Mouse (Mus musculus): Measurements from ENCODE around the gene Tpo. TPM values are rescaled to one million over a fixed set of nuclear protein-coding genes. Genes with fewer than 3 reads are reported as not detected.

Tpo gene
- polyA plus RNA-seq, 1 experiment from 2014 or later = not detected

GRCm38 (mm10) chr12:30006586-30006985 is 125.8 kb downstream of the Tpo start:
- no peak overlapping the region for H3K9ac ChIP-seq (ENCODE audit: low read depth, low read length)
- no peak overlapping the region for H3K27ac ChIP-seq (ENCODE audit: low read length)
- WGBS = 76% methylated on average over 9 of the region's 9 CpGs
- H3K4me1 ChIP-seq (ENCODE audit: control insufficient read depth, insufficient read depth, low read length) = no peaks in the 10 kb centered on the region
- peaks cover 12% of the 10 kb centered on the region; the same call in 1 of the 2 replicates for H3K36me3 ChIP-seq (ENCODE audit: control insufficient read depth, insufficient read depth, low read length)
- H3K27me3 ChIP-seq (replicated peaks; ENCODE audit: control insufficient read depth, insufficient read depth, low read length) = no peaks in the 10 kb centered on the region
- no peak overlapping the region for H3K4me2 ChIP-seq (ENCODE audit: low read depth, low read length)
- H3K4me3 ChIP-seq (ENCODE audit: low read length) = no peak overlapping the region
- no peaks in the 10 kb centered on the region for H3K9me3 ChIP-seq (ENCODE audit: control insufficient read depth, low read length)
- ATAC-seq = no peak

Other genes starting within 250 kb of the Tpo start
- gene Pxdn, start 195.0 kb downstream of the Tpo start, polyA plus RNA-seq (2015; fragmentation: Nextera tagmentation; extraction: Ambion mirVana) = 48.2 and 53.5 TPM in 2 replicates
- 23.9 and 28.3 TPM in 2 replicates for gene Sntg2, start 240.8 kb upstream of the Tpo start, polyA plus RNA-seq (2015; fragmentation: Nextera tagmentation; extraction: Ambion mirVana)

All from intestine, embryonic 16.5 days (tissue).